Mouse (Mus musculus) heart, adult 9 months (tissue): ENCODE results near the gene Glipr1l2.
"Not testable (repeated sequence)": the region's sequence is repeated elsewhere in the genome, so short reads cannot be mapped to it uniquely, and the experiment has no call there.

ENCODE experiments used
- DNase-seq, 2 experiments: peaks; one replicate each; pipeline ENCODE4 v3.0.0; 2022; ENCODE audit warnings: low spot score in 2 of 2

The Glipr1l2 gene

DNA sequence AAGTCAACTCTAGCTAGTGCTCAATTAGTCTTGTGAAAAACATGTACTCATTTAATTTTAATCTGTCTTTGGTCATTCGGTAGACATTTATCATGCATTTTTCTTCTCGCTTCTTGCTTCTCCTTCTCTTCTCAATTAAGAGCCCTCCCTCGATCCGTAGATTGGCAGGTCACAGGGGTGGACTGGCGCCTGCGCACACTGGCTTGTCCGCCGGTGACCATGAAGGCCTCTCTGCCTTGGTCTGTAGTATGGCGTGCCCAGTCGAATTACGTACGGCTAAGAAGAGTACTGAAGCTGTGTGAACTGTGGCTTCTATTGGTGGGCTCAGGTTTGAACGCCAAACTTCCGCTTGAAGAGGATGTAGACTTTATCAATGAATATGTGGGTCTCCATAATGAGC is at the start of gene Glipr1l2:
Gene Glipr1l2 (plus strand): TSS at position 198 of the 400 bp plus-strand sequence.
- DNase-seq: no peak

DNA sequence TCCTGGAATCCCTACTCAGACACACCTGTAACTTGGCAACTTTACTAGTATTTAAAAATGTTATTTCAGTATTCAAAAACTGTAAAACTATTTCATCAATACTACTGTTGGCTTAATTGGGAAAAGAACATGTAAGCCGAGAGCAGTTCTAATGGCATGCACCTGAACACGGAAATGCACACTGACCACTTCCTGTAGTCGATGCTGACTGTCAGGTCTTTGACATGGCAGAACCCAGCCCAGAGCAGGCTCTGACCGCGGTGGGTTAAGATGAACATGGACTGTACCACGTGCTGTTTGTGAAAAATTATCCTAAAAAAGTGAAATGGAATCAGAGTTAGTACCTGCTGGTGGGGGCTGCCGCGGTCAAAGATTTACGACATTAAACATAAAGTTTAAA is 39.6 kb upstream of the Glipr1l2 start:
- DNase-seq: not testable (repeated sequence)

GRCm38 (mm10) chr10:112044283-112044682 is 38.9 kb upstream of the Glipr1l2 start:
- DNase-seq: not testable (repeated sequence)

GRCm38 (mm10) chr10:112051220-112051619 is 31.9 kb upstream of the Glipr1l2 start:
- no peak for DNase-seq

GRCm38 (mm10) chr10:112051956-112052355 is 31.2 kb upstream of the Glipr1l2 start:
- DNase-seq: not testable (repeated sequence)

GRCm38 (mm10) chr10:112059702-112060582 is 23.2 kb upstream of the Glipr1l2 start, which contains the start of gene Glipr1l1:
Gene Glipr1l1 (plus strand): TSS chr10:112060189.
- DNase-seq: no peak

GRCm38 (mm10) chr10:112060583-112060934 is 22.6 kb upstream of the Glipr1l2 start:
- not testable (repeated sequence) for DNase-seq

DNA sequence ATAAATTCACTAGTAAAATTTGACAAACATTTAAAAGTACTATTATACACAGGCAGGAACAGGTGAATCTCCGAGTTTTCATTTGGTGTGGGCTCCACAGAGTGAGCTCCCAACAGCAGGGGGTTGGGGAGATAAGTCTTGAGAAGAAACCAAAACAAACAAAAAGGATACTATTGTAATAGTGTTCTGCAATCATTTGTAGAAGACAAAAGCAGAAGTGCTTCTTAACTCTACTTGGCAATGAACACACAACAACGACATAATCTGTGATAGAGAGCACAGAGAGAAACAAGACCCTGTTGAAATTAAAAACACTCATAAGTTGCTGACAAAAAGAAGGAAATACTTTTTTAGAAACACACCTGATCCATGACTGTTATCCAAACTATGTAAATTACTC is 3.1 kb upstream of the Glipr1l2 start:
- no peak for DNase-seq

DNA sequence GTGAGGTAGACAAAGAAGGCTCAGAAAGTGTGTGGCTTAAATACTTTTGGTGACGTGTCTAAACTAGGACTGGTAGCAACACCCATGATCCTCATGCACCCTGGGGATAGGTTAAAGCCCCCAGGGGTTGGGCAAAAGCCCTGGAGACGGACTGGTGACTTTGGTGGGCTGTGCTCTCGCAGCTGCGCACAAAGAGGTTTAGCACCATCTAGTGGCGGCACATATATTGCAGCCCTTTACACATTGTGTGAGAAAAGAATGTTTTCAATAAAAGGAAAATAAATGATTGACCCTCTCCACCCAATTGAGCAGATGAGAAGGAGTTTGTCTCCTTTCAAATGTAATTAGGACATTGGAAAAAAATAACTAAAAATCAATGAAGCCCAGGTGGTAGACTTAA is 22.6 kb downstream of the Glipr1l2 start:
- peak in 1 of 2 experiments; percentile 13 for DNase-seq

DNA sequence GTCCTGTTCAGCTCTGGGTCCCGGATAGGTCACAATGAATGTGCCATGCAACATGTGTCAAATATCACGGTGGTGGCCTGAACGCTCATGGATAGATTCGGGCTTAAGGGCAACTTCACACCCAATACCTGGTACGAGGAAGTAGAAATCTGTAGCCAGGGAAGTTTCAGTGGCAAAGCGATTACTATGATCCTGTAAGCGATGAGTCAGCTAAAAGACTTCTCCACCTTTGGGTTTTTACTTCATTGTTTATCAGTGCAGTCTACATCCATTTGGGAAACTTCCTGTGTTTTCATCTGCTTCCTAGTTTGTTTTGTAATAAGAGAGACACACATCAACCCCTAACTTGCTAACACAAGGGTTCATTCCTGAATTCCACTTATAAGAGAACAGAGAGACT is 27.2 kb downstream of the Glipr1l2 start:
- DNase-seq: no peak

DNA sequence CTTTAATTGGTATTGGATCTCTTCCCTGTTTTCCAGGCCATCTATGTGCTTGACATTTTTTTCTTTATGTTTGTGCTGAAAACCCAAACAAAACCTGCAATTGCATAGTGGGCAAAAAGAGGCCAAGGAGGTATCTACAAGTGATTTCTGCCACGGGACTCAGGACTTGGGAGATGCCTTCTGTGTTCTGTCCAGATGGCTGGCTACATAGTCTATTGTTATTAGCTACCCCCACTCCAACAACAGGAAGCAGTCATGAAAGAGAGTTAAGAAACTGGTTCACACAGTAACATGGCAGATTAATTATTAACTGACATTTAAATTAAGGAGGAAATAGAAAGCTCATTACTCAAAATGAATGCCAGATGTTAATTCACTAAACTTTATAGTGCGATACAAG is 41.9 kb downstream of the Glipr1l2 start:
- not testable (repeated sequence) for DNase-seq

GRCm38 (mm10) chr10:112127682-112128230 is 44.6 kb downstream of the Glipr1l2 start:
- not testable (repeated sequence) for DNase-seq

GRCm38 (mm10) chr10:112132194-112132593 is 49.0 kb downstream of the Glipr1l2 start:
- no peak for DNase-seq

DNA sequence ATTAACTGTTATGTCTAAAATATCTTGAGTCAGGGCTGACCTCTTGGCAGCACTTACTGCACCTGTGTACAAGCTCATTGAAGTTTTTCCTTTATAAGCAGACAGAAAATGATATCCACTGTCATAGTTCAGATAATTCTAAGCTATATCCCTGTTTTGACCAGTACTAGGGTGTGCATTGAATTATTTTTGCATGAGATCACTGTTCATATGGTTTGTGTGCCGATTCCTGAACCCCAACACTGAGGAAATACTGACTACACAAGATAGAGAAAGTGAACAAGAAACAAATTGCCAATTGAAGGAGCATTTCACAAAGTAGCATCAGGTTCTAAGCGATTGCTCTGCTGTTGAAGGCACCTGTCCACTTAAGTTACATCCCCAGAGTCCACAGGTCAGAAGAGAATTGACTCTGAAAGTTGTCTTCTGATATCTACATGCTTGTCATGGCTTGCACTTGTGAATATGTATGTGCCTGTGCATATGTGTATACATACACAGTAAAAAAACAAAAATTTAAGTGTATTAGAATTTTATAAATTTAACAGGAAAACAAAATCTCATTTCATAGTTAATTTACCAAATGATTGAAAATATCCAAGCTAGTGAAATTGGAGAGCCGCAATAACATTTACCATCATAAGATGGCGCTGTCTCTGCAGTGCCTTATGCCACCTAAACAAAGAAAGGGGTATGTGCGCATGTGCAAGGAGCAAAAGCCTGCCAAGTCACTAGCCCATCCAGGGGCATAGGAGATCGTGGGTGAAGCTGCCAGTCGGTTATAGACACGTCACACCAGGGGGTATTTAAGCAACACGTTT is 55.1 kb downstream of the Glipr1l2 start:
- DNase-seq: no peak

- DNase-seq: no peak
Observed at GRCm38 (mm10) chr10:112138871-112139430, 55.8 kb downstream of the Glipr1l2 start.

GRCm38 (mm10) chr10:112139834-112140233 is 56.7 kb downstream of the Glipr1l2 start:
- DNase-seq: no peak
